Mouse (Mus musculus) megakaryocyte, embryonic 14.5 days (primary cell): Measurements from ENCODE around the gene Pltp.

Experiments used
- FLI1 ChIP-seq: IDR thresholded peaks from 2 replicates; pipeline ENCODE4 v1.6.1; 2012; ENCODE audit warnings: low read length, inconsistent platforms, mixed read lengths
- GATA1 ChIP-seq: IDR thresholded peaks from 3 replicates; pipeline ENCODE4 v1.6.1; 2012; ENCODE audit warnings: mixed read lengths, low read length, inconsistent platforms, borderline replicate concordance

GRCm38 (mm10) chr2:164815348-164815747 lies 42.2 kb downstream of the Pltp start:
- TF ChIP-seq GATA1, result no peak
- TF ChIP-seq FLI1, result no peak
